Mouse (Mus musculus) gastrocnemius, adult 8-10 months (tissue): ENCODE measurements around the gene Zfp354c. TPM values are rescaled to one million over a fixed set of nuclear protein-coding genes. Genes with fewer than 3 reads are reported as not detected.

Source experiments
- DNase-seq, 2 experiments: peaks; one replicate each; pipeline ENCODE4 v3.0.0; 2022; ENCODE audit warnings: low spot score in 2 of 2
- total RNA-seq, 4 experiments: library from RNA; stranded (reverse); gene quantifications; 2 replicates each; pipeline ENCODE4 v1.2.4; 2022

Gene Zfp354c
- 1 to 10 TPM; 3.1 to 4.4 (median 3.6) TPM for total RNA-seq

GRCm38 (mm10) chr11:50827010-50827953, at the start of gene Zfp354c:
Gene Zfp354c, minus strand, starts transcription at chr11:50827724.
- peak; percentile 69 to 77 for DNase-seq

DNA sequence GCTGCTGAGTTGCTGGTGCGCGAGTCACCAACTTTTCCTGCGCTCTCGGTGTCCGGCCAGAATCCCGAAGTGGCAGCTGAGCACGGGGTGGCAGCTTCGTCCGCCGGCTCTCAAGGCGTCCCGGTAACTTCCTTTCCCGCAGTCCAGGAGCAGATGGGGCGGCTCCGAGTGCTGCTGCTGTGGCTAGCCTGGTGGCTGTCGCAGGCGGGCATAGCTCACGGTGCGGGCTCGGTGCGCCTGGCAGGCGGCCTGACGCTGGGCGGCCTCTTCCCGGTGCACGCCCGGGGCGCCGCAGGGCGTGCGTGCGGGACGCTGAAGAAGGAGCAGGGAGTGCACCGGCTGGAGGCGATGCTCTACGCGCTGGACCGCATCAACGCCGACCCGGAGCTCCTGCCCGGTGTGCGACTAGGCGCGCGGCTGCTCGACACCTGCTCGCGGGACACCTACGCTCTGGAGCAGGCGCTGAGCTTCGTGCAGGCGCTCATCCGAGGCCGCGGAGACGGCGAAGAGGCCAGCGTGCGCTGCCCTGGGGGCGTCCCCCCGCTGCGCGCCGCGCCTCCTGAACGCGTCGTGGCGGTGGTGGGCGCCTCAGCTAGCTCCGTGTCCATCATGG, 23.6 kb upstream of the Zfp354c start:
- no peak for DNase-seq

DNA sequence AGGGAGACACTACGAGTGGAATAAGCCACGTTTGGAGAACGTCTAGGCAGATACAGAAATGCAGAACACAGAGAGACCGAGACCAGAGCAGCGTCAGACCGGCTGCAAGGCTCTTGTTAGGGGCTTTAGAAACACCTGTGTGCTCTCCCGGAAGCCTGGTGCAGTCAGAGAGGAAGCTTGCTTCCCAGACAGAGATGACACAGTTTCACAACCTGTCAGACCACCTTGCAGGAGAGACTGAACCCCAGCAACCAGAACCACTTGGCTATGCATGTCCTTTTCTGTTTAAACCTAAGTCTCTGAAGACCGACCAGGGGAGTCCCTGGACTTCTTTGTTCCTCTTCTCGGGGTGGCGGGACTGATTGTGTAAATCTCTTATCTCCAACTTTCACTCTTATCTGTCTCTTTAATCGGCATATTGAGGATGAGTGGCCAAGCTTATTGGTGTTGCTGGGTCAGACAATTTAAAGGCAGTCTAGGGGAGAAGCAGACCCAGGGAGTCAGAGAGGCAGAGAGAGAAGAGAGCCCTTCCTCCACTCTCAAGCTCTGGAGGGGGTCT, 22.7 kb upstream of the Zfp354c start, which contains the start of gene Grm6:
Gene Grm6 (plus strand): TSS at position 509 of the 559 bp plus-strand sequence.
- no peak for DNase-seq

GRCm38 (mm10) chr11:50849310-50849709, 21.8 kb upstream of the Zfp354c start:
- DNase-seq: no peak

DNA sequence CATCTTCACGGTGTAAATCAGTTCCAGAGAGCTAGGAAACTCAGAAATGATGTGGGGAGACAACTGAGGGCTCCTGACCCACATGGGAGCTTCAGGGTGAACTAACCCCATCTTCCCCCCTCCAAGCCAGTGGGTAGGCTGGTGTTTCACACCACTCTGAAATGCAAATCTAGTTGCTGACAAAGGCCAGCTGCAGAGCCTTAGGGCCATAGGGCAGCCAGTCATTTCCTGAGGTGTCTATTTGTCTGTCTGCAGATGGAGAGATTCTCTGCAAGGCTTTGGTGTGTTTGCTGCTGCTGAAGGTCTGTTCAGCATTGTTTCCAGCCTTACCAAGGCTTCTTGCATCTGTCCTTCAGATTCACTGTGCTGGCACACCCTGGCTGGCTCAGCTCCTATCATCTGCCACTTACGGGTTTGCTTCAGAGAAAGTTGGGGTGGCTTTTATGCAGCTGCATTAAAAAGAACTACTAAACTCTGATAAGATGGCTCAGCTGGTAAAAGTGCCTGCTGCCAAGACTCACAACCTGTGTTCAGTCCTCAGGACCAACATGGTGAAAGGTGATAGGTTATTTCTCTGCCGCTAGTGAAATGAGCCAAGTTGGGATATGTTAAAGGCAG, 21.1 kb upstream of the Zfp354c start:
- no peak for DNase-seq

DNA sequence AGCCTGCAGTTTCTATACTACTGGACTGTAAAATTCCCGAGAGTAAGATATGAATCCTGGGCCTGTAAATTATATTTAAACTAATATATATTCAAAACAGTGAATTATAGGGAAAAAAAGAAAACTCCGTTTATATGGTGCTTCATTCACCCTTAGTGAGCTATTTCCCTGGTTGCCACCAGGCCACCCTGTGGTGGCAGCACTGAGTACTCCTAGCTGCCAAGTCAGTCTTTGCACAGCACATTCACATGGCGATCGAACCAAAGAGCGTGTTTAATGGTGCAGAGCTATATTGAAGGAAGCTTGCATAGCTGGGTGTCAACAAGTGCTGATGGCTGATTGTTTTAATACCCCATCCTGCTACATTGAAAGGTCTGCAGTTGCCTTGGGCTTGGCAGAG, 19.5 kb upstream of the Zfp354c start:
- DNase-seq: no peak

GRCm38 (mm10) chr11:50845951-50846350, 18.4 kb upstream of the Zfp354c start:
- DNase-seq: no peak

DNA sequence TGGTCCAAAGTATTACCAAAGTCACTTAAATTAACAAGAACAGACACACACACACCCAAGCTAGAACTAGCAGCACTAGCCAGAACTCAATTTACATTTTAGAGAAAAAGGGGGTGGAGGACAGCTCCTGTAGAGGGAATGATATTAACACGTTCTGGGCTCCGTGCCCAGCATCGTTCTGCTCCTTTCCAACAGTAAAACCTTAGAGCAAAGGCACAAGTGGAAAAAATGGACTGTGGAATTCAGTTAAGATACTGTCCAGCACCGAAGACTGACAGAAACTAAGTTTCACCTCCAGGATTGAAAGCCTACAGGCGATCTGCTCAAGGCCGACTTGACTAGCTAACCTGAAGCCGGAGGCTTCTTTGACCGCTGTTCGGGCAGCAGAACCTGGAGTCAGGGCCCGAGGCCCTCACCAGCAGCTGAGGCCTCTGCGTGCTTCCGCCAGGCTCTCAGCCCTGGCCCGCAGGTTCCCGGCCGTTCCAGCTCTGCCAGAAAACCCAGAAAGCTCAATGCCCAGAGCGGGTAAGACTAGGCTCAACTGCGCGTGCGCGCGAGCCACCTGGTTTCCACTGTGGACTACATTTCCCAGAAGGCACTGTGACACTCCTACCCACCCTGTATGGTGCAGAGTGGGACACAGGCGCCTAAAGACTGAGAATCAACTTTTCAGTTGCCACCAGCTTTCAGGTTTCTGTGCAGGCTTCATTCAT, 13.7 kb upstream of the Zfp354c start, which contains the start of gene Zfp879:
Gene Zfp879 (minus strand): TSS at position 530 of the 713 bp plus-strand sequence.
- DNase-seq: peak; percentile 81 to 90

DNA sequence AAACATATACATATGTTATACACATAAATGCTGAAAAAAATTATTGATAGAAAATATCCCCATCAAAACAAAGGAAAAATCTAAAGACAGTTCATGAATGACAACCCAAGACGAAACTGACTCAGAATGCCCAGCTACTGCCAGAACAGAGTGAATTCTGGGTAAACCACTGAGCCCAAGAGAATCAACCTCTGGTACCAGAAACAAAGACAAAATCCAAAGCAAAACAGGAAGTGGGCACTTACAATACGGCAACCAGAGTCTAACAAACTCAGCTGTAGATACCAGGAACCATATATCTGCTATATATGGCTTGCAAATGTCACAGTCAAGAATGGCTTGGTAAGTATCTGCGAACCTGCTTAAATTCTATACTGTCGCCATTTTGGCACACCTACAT, 8.2 kb upstream of the Zfp354c start:
- no peak for DNase-seq

- no peak for DNase-seq
Measured at GRCm38 (mm10) chr11:50826214-50826613, 1.3 kb downstream of the Zfp354c start.

DNA sequence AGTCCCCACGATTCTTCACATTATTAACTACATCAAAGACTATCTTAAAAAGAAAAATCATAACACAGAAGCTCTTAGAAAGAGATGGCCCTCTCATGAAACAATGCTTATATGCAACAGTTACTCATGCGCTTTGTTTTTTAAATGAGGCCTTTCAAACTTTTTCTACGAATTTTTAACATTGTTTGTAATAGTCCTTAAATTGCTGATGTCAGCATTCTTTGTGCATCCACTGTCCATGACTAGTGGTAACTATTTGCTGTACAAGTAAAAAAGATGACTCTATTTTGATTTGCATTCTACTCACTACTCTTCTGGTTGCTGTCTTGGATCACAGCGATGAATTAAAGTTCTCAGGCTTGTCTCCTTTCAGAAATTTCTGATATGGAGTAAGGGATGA, 13.3 kb downstream of the Zfp354c start:
- DNase-seq: no peak

GRCm38 (mm10) chr11:50798836-50799235, 28.7 kb downstream of the Zfp354c start:
- no peak for DNase-seq

- DNase-seq: no peak
Measured at GRCm38 (mm10) chr11:50797674-50798073, 29.9 kb downstream of the Zfp354c start.

- no peak for DNase-seq
Measured at GRCm38 (mm10) chr11:50771006-50771405, 56.5 kb downstream of the Zfp354c start.

- DNase-seq: peak; percentile 81
Measured at GRCm38 (mm10) chr11:50768995-50769749, 58.4 kb downstream of the Zfp354c start.

DNA sequence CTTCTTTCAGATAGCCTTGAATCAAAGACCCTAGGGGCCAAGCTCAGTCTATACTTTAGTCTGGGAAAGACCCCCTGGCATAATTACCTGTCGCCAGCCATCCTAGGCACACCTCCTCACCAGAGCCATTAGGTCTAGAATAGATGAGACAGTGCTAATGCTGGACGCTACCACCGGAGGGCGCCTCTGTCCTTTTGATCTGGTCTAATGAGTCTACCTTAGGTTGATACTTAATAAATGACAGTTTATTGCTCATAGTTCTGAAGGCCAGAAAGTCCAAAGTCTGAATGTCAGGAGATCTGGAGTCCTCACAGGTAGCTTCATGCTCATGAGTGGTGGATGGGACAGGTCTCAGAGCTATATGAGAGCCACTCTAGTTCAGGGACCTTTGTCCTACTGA, 60.5 kb downstream of the Zfp354c start:
- DNase-seq: no peak

DNA sequence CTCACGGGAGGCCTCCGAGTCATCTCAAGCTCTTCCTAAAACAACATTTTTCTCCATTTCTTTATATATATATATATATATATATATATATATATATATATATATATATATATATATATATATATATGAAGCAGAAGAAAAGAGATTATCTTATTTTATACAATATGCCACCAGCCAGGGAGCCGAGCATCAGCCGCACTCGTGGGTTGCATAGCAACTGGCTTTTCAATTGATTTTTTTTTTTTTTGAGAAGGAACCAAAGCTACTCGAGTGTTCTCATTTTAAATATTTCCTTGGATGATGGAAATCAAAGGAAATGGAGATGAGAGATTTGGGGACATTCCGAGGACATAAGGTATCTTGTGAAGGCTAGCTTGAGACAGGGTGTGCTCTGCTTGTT, 61.1 kb downstream of the Zfp354c start:
- no peak for DNase-seq
